Mouse (Mus musculus) cortical plate, adult 2 months (tissue): ENCODE results near the gene Igf2bp2.

Experiments
- CTCF ChIP-seq: fragments of 200-500 bp; IDR thresholded peaks from 2 replicates; pipeline ENCODE4 v1.5.1; 2011; ENCODE audit warnings: mild to moderate bottlenecking, control low read depth, low read length; ENCODE audit not compliant: insufficient read depth; ENCODE audit errors: extremely low read depth
- POLR2A ChIP-seq: fragments of 200-500 bp; IDR thresholded peaks from 2 replicates; pipeline ENCODE4 v1.6.1; 2011; ENCODE audit warnings: mild to moderate bottlenecking, low read length, control low read depth; ENCODE audit not compliant: insufficient read depth; ENCODE audit errors: extremely low read depth

DNA sequence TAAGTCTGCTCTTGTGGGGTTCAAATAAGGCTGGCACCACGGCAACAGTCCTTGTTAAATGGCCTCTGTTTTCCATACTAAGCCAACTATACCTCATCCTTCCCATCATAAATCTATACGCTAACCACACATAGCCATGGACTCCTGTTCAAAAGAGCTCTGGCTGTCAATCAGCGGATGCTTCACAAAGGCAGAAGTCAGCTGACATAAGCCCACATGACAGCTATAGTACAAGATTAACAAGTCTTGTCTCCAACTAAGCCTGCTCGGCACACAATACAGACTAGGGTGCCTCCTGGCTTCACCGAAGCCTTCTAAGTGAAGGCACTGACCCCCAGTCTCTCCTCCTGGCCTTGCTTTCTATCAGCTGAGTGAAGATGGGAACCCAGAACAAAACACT is 26.9 kb downstream of the Igf2bp2 start:
- no peak for TF ChIP-seq CTCF
- TF ChIP-seq POLR2A = no peak
